Mouse (Mus musculus): ENCODE measurements around the gene Olfr221. TPM values are rescaled to one million over a fixed set of nuclear protein-coding genes. Genes with fewer than 3 reads are reported as not detected.

The Olfr221 gene
- polyA plus RNA-seq, 1 experiment from 2014 or later: not detected

DNA sequence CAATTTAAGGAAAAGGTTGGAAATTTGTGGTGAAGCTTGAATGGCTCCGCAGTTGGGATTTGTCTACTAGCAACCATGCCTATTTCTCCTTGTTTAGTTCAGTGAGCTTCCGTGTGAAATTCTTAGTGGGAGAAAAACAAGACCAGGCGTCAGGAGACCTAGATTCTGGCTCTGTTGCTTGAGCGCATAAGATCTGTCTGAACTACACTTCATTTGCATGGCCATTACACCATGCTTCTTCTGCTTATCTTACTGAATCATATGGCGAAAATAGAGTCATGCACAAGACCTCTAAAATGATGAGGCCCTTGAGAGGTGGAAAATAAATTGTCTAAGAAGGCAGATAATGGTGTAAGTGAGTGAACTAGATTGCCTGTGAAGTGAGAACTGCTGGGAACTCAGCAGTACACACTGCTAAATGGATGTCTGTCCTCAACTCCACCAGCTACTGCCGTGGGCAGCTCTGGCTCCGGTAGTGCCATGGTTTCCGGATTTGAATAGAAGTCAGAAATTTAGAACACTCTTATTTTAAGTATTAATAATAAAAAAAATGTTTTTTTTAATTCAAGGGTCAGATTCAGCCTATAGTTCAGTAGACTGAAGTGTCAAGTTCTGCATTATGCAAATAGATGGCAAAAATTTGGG, 20.6 kb downstream of the Olfr221 start:
- H3K4me3 ChIP-seq (ENCODE audit: low read depth, low read length): no peak overlapping the region
- H3K9me3 ChIP-seq (ENCODE audit: control insufficient read depth, low read length): no peaks in the 10 kb centered on the region
- no peak overlapping the region for H3K27ac ChIP-seq (ENCODE audit: low read depth, low read length)
- H3K9ac ChIP-seq (ENCODE audit: low read length): no peak overlapping the region
- DNase-seq (ENCODE audit: low spot score, missing footprints) (peak; percentile 82), ATAC-seq (ENCODE audit: low FRiP score) (no peak)
- WGBS: 92% methylated on average over 8 of the region's 8 CpGs
- H3K4me1 ChIP-seq (ENCODE audit: control insufficient read depth, insufficient read depth, low read length): peaks cover 26% of the 10 kb centered on the region
- no peak overlapping the region for H3K4me2 ChIP-seq
- H3K36me3 ChIP-seq (ENCODE audit: control insufficient read depth, insufficient read depth, low read length): no peaks in the 10 kb centered on the region
- H3K27me3 ChIP-seq (ENCODE audit: control insufficient read depth, insufficient read depth, low read length): no peaks in the 10 kb centered on the region

- Histone ChIP-seq H3K27me3 (ENCODE audit: control insufficient read depth, insufficient read depth, low read length) (no peaks in the 10 kb centered on the region), H3K36me3 (ENCODE audit: control insufficient read depth, insufficient read depth, low read length) (no peaks in the 10 kb centered on the region), H3K9ac (ENCODE audit: low read length) (no peak overlapping the region; the same call in 1 of the 2 replicates), H3K9me3 (ENCODE audit: control insufficient read depth, low read length) (no peaks in the 10 kb centered on the region), H3K4me1 (ENCODE audit: control insufficient read depth, insufficient read depth, low read length) (peaks cover 32% of the 10 kb centered on the region), H3K4me2 (peak overlapping the region; percentile 76; the same call in 1 of the 2 replicates), H3K27ac (ENCODE audit: low read depth, low read length) (no peak overlapping the region), H3K4me3 (ENCODE audit: low read depth, low read length) (no peak overlapping the region)
- no peak for DNase-seq (ENCODE audit: low spot score, missing footprints)
- WGBS: 75% methylated on average over 4 of the region's 4 CpGs
- no peak for ATAC-seq (ENCODE audit: low FRiP score)
Observed at GRCm38 (mm10) chr14:52021138-52021529, 21.1 kb downstream of the Olfr221 start.

GRCm38 (mm10) chr14:52020486-52021137, 21.6 kb downstream of the Olfr221 start, which contains the start of gene Zfp219:
Zfp219 (minus strand) TSS chr14:52020733.
- Histone ChIP-seq H3K9me3 (ENCODE audit: control insufficient read depth, low read length) (no peaks in the 10 kb centered on the region), H3K4me3 (ENCODE audit: low read depth, low read length) (peak within 1 kb of the TSS; percentile 48), H3K36me3 (ENCODE audit: control insufficient read depth, insufficient read depth, low read length) (no peaks in the 10 kb centered on the region), H3K27me3 (ENCODE audit: control insufficient read depth, insufficient read depth, low read length) (no peaks in the 10 kb centered on the region), H3K27ac (ENCODE audit: low read depth, low read length) (peak within 1 kb of the TSS; percentile 99), H3K9ac (ENCODE audit: low read length) (peak within 1 kb of the TSS; percentile 92), H3K4me1 (ENCODE audit: control insufficient read depth, insufficient read depth, low read length) (peaks cover 37% of the 10 kb centered on the region), H3K4me2 (peak within 1 kb of the TSS; percentile 76)
- 9% methylated on average over 15 of the region's 15 CpGs for WGBS
- ATAC-seq (ENCODE audit: low FRiP score) (peak; percentile 20), DNase-seq (ENCODE audit: low spot score, missing footprints) (peak; percentile 96)

- no peaks in the 10 kb centered on the region for H3K9me3 ChIP-seq (ENCODE audit: control insufficient read depth, low read length)
- H3K4me3 ChIP-seq (ENCODE audit: low read depth, low read length): peak overlapping the region; percentile 48
- peak overlapping the region; percentile 99 for H3K27ac ChIP-seq (ENCODE audit: low read depth, low read length)
- peak overlapping the region; percentile 76 for H3K4me2 ChIP-seq
- ATAC-seq (ENCODE audit: low FRiP score): peak; percentile 91
- peaks cover 41% of the 10 kb centered on the region for H3K4me1 ChIP-seq (ENCODE audit: control insufficient read depth, insufficient read depth, low read length)
- peak; percentile 99 for DNase-seq (ENCODE audit: low spot score, missing footprints)
- under 1% methylated on average over 64 of the region's 74 CpGs for WGBS
- H3K27me3 ChIP-seq (ENCODE audit: control insufficient read depth, insufficient read depth, low read length): no peaks in the 10 kb centered on the region
- H3K9ac ChIP-seq (ENCODE audit: low read length): peak overlapping the region; percentile 92
- no peaks in the 10 kb centered on the region for H3K36me3 ChIP-seq (ENCODE audit: control insufficient read depth, insufficient read depth, low read length)
Observed at GRCm38 (mm10) chr14:52019590-52020340, 22.5 kb downstream of the Olfr221 start.

DNA sequence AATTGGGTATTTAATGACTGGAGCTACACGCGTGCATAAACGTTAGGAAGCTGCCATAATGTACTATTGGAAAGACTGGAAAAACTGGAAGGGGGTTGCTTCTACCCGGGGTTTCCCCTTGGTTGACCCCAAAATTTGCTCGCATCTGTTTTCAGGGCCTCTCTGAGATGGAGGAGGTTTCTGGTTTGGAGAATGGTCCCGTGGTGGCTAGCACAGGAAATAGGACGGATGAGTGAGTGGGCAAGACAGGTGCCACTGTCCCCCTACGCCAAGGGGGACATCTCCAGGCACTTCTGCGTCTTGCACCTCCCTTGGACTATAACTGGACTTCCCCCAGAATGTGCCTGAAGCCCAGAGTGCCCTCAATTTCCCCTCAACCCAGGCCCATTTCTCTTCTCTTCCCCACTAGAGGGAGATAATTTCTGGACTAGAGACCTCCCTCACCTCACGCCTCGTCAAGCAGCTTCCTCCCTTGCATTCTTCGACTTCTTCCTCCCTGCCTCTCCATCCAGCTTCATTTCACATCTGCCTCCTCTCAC, 23.1 kb downstream of the Olfr221 start:
- ATAC-seq (ENCODE audit: low FRiP score) (peak; percentile 17), DNase-seq (ENCODE audit: low spot score, missing footprints) (peak; percentile 92)
- 38% methylated on average over 12 of the region's 12 CpGs for WGBS
- Histone ChIP-seq H3K4me2 (peak overlapping the region; percentile 76), H3K4me3 (ENCODE audit: low read depth, low read length) (peak overlapping the region; percentile 48), H3K9ac (ENCODE audit: low read length) (peak overlapping the region; percentile 92), H3K27ac (ENCODE audit: low read depth, low read length) (peak overlapping the region; percentile 99), H3K27me3 (ENCODE audit: control insufficient read depth, insufficient read depth, low read length) (no peaks in the 10 kb centered on the region), H3K9me3 (ENCODE audit: control insufficient read depth, low read length) (no peaks in the 10 kb centered on the region), H3K4me1 (ENCODE audit: control insufficient read depth, insufficient read depth, low read length) (peaks cover 41% of the 10 kb centered on the region), H3K36me3 (ENCODE audit: control insufficient read depth, insufficient read depth, low read length) (no peaks in the 10 kb centered on the region)

DNA sequence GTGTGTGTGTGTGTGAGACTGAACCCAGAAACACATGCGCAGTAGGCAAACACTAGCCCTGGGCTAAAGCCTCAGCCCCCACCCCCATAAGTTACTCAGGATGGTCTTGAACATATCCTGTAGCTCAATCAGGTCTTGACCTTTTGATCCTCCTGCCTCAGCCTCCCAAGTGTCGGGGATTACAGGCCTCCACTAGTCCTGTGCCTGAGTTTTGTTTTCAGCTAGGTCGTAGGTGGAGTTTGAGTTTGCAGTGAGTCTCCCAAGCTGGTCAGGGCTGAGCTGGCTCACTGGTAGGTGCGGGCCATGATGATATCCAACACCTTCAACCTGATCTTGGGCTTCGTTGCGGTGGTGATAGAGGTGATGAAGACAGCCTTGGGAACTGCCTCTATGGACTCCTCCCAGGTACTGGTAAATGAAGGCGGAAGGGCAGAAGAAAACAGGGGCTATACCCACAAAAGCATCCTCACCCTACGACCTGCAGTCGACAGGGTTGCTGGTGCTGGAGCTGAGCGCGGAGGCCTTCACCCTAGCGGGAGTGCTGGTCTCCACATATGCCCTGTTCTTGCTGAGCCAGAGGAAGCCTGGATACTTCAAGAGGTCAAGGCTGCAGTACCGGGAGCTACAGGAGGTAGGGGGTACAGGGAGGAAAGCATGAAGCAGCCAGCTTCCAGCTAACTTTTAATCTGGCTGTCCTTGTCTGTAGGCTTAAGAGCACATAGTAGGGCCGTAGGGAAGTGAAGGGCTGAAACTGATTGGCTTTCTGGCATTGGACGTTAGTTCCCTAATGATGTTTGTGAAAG, 23.8 kb downstream of the Olfr221 start:
- H3K9me3 ChIP-seq (ENCODE audit: control insufficient read depth, low read length): no peaks in the 10 kb centered on the region
- H3K27me3 ChIP-seq (ENCODE audit: control insufficient read depth, insufficient read depth, low read length): no peaks in the 10 kb centered on the region
- no peak for ATAC-seq (ENCODE audit: low FRiP score)
- DNase-seq (ENCODE audit: low spot score, missing footprints): peak; percentile 65
- H3K4me1 ChIP-seq (ENCODE audit: control insufficient read depth, insufficient read depth, low read length): peaks cover 39% of the 10 kb centered on the region
- peak overlapping the region; percentile 76 for H3K4me2 ChIP-seq
- peak overlapping the region; percentile 48 for H3K4me3 ChIP-seq (ENCODE audit: low read depth, low read length)
- WGBS: 84% methylated on average over 15 of the region's 15 CpGs
- H3K27ac ChIP-seq (ENCODE audit: low read depth, low read length): no peak overlapping the region
- no peaks in the 10 kb centered on the region for H3K36me3 ChIP-seq (ENCODE audit: control insufficient read depth, insufficient read depth, low read length)
- peak overlapping the region; percentile 92 for H3K9ac ChIP-seq (ENCODE audit: low read length)

- 77% methylated on average over 4 of the region's 4 CpGs for WGBS
- H3K4me1 ChIP-seq (ENCODE audit: control insufficient read depth, insufficient read depth, low read length): peaks cover 40% of the 10 kb centered on the region
- H3K27ac ChIP-seq (ENCODE audit: low read depth, low read length): no peak overlapping the region
Observed at GRCm38 (mm10) chr14:52017662-52018061, 24.6 kb downstream of the Olfr221 start.

DNA sequence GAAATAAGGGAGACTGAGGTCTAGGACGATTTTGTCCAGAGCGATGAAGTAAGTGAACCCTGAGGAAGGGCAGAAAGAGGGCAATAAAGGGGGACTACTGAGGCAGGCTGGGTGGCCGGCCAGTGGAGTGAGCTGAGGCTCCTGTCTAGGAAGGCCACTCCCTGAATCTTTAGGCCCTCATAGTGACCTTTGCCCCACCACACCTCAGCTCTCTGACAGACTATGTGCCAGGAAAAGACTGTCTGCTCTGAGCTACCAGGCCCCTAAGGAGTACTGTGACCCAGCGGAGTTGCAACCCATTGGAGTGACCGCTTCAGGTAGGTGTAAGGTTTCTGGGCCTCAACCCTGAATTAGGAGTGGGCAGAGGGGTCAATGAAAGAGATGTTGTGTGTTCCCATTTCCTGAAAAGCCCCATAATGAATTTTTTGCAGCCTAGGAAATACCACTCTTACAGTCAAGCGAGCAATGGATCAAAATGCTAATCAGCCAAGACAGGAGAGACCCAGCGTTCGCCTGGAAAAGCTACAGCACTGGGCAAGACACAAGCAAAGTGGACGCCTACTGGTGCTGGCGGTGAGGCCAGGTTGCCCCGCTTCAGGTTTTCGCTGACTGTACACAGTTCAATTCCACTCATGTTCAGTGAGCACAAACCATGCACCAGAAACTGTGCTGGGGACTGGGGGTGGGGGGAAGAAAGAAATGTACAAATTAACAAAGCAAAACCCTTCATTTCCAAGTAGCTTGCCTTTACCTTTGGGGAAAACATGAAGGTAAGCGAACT, 25.4 kb downstream of the Olfr221 start:
- Histone ChIP-seq H3K9me3 (ENCODE audit: control insufficient read depth, low read length) (no peaks in the 10 kb centered on the region), H3K4me2 (no peak overlapping the region), H3K36me3 (ENCODE audit: control insufficient read depth, insufficient read depth, low read length) (no peaks in the 10 kb centered on the region), H3K4me3 (ENCODE audit: low read depth, low read length) (no peak overlapping the region), H3K4me1 (ENCODE audit: control insufficient read depth, insufficient read depth, low read length) (peaks cover 46% of the 10 kb centered on the region), H3K27ac (ENCODE audit: low read depth, low read length) (no peak overlapping the region), H3K27me3 (ENCODE audit: control insufficient read depth, insufficient read depth, low read length) (no peaks in the 10 kb centered on the region), H3K9ac (ENCODE audit: low read length) (no peak overlapping the region)
- WGBS: 72% methylated on average over 13 of the region's 13 CpGs
- ATAC-seq (ENCODE audit: low FRiP score): no peak
- DNase-seq (ENCODE audit: low spot score, missing footprints): peak; percentile 76

More at GRCm38 (mm10) chr14:52017662-52018061, 24.6 kb downstream of the Olfr221 start:
- Histone ChIP-seq H3K27me3 (ENCODE audit: control insufficient read depth, insufficient read depth, low read length) (no peaks in the 10 kb centered on the region), H3K9me3 (ENCODE audit: control insufficient read depth, low read length) (no peaks in the 10 kb centered on the region), H3K9ac (ENCODE audit: low read length) (no peak overlapping the region), H3K4me3 (ENCODE audit: low read depth, low read length) (no peak overlapping the region), H3K36me3 (ENCODE audit: control insufficient read depth, insufficient read depth, low read length) (no peaks in the 10 kb centered on the region), H3K4me2 (no peak overlapping the region)
- ATAC-seq (ENCODE audit: low FRiP score): no peak
- DNase-seq (ENCODE audit: low spot score, missing footprints): peak; percentile 69
